Mouse (Mus musculus): ENCODE results near the gene Arpc2.

Gene Arpc2

DNA sequence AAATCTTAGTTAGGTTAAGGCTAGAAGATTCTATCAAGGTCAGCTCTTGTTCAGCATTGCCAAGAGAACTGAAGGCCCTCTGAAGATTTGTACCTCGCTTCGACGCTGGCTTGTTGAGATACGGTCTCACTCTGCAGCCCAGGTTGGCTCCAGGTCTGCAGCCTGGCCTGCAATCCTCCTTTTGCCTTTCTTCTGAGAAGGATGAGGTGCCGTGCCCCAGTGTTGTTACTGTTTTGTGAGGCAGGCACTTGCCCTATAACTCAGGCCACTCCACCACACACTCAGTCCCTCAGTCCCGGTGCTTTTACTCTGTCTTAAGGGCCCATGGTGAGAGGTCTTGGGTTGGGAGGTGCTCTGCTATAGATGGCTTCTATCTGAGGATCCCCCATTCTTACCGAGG lies 66.3 kb downstream of the Arpc2 start:
- DNase-seq (ENCODE audit: low spot score in 2 of 2) = no peak

DNA sequence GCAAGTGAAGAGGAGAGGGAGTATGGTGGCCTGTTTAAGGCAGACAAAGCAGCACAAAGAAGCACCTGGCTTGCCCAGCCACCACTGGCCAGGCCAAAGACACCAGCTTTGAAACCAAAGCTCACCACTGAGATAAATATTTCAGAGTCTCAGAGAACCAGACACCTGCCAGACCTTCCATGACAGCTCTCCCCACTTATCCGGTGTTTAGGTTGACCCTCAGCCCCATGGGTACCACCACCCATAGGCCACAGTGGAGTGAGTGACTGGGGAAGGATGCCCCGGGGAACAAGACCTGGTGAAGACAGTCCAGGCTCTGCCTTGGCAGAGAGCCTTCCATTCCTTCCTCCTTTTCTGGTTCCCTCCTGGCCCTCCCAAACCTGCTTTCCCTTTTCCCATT lies 67.0 kb downstream of the Arpc2 start:
- DNase-seq (ENCODE audit: low spot score in 2 of 2) = peak in 1 of 2 experiments; percentile 8

DNA sequence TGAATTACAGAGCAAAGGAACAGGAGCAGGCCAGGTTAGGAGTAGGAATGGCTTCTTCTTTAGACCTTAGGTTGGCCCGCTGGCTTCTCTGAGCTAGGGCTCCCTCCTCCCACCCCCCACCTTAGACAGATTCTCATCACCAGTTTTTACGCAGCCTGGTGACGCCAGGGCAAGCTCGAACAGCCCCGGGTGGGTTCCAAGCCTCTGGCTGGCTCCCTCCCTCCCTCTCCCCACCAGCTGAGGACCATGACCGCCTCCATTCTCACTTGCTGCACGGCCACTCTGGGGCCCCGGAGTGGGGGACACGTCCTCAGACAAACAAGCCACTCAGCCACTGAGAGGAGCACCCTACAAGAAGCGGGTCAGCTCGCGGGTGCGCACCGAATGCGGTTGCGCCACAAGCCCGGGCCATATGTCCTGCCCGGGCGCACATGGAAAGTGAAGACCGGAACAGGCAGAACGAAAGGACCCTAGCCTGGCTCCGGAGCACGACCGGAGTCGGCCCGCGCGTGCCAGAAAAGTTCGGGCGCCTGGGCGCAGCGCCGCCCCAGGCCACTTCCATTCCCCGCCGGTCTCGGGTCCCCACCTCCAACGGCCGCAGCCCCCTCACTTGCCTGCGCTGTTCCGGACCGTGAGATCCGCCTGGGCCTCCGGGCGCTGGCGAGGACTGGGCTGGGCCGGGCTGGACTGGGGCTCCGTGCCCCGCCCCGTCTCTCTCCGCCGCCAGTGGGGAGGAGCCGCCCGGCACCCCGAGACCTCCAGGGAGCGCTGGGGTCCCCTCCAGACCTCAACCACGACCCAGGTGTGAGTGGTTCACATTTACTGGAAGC lies 67.8 kb downstream of the Arpc2 start:
- DNase-seq (ENCODE audit: low spot score in 2 of 2) = peak; percentile 58 to 71

DNA sequence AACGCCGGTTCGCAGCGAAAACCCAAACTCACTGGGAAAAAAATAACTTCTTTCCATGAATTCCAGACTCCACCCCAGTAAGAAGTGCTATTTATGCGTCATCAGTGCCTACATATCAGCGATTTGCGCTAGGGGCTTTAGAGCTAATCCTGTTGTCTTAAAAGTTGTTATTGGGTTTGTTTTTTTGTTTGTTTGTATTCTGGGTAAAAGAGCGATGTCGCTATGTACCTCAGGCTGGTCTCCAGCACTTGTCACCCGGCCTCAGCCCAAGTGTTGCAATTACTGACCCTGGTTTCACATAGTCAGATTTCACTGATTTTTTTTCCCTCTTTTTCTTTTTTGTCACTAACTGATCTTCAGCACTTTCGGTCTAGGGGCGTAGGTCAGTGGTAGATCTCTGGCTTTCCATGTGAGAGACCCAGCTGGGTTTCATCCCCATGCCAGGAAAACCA lies 68.5 kb downstream of the Arpc2 start:
- no peak for DNase-seq (ENCODE audit: low spot score in 2 of 2)

DNA sequence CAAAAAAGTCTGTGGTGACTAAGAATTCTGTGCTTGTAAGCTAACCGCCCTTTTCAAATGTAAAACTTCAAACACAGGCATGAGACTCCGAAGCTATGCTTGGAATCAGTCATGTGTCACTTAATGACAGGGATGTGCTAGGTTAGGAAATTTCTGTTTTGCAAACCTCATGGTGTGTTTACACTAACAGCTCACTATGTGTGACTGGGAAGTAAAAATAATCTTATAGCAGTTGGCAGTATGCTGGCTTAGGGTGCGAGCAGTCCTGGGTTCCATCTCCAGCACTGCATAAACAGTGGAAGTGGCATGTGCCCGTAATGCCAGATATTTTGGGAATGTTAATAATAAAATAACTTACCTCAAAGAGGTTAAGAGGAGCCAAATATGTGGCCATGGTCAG lies 69.1 kb downstream of the Arpc2 start:
- DNase-seq (ENCODE audit: low spot score in 2 of 2) = no peak

DNA sequence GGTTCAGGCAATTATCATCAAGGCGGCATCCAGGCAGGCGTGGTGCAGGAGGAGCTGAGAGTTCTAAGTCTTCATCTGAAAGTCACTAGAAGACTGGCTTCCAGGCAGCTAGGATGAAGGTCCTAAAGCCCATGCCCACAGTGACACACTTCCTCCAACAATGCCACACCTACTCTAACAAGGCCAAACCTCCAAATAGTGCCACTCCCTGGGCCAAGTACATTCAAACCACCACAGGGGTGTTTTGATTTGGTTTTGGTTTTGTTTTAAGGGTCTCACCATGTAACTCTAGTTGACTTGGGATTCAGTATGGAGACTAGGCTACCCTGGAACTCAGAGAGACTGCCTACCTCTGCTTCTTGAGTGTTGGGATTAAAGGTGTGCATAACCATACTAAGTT lies 69.6 kb downstream of the Arpc2 start, which contains the start of gene Tmbim1:
TSS of gene Tmbim1 (minus strand) at position 101 of the 400 bp plus-strand sequence.
- DNase-seq (ENCODE audit: low spot score in 2 of 2) = no peak

DNA sequence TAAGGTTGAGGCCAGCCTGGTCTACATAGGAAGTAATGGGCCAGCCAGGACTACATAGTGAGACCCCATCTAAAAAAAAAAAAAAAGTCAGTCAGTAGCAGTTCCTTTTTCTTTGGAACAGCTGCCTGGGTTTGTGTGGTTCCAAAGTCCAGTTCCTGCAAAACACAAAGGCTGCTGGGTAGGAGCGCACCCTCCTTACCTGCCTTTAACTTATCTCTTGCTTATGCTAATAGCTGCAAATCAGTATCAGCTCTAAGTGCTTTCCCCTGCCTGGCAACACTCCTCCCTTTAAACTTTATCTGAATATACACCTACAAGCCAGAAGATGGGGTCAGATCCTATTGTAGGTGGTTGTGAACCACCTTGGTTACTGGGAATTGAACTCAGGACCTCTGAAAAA lies 71.3 kb downstream of the Arpc2 start:
- DNase-seq (ENCODE audit: low spot score in 2 of 2) = no peak

DNA sequence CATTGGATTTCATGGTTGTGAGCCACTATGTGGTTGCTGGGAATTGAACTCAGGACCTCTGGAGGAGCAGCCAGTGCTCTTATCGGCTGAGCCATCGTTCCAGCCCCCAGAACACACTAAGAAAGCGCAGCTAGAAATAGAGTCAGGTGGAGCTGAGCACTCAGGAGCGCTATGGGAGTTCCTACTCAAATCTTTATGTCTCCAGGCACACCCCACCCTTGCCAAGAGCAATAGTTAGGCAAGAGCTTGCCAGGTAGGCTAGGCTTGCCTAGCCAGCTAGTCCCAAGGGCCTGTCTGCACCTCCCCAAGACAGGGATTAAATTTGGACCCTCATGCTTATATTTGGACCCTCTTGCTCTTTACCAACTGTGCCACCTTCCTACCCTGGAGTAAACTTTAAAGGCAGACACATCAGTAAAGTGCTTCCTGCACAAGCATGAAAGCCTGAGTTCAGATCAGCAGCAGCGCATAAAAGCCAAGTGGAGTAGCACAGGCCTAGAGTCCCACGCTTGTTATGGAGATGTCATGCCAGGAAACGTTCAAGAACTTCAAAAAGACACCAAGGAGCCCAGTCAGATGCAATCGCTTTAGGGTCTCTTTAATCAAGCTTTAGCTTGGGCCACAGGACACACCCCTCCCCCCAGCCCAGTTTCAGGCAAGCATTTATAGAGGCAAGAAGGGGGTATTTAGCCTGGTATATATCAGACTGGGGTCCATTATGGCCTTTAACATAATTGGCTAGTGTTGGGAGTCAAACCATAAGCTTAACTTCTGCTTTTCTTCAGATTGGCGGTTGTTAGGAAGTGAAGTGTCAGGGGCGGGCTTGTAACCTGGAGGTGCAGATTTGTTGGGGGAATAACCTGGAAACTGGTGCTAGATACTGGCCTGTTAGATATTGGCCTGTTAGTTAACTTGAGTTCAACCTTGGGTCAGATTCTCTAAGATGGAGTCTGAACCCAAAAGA lies 72.4 kb downstream of the Arpc2 start:
- no peak for DNase-seq (ENCODE audit: low spot score in 2 of 2)

DNA sequence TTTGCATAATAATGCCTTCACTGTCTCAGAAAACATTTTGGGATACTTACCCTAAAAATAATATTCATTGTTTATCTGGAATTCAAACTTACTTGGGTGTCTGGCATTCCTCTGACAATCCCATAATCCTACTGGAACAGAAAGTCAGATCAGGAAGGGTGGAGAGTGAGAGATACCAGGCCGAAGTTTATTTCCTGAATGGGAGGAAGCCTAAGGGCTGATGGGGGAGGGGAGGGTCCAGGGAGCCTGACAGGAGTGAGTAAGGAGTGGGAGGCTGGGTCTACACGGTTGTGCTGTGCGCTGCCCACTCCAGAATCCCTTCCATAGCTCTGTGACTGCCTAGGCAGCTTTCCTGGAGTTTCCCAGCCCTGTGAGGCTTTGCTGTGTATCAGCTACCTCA lies 73.9 kb downstream of the Arpc2 start:
- DNase-seq (ENCODE audit: low spot score in 2 of 2) = no peak

DNA sequence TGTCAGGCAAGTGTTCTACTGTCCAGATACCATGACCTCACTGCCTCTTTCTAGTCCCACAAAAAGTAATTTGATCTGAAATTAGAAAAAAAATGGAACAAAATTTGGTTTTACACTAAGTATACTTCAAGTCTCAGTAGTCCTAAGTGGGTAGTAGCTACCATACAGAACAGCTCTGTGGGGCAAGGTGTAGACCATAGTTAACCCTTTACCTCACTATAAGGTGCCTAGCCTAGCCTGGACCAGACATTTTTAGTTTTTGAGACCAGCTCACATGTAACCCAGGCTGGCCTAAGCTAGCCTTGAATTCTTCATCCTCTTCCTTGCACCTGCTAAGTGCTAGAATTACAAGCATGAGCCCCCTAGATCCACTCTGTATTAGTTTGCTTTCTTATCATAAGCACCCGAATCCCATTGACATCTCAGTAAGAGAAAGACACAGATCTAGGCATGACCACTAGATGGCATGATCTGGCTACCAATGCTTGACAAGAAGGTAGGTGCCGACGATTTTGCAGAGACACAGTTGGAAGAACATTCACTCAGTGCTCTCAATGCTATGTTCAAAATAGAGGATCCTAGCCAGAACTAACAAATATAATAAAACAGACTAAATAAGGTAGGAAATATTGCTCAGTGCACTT lies 77.3 kb downstream of the Arpc2 start:
- DNase-seq (ENCODE audit: low spot score in 2 of 2) = peak in 1 of 2 experiments; percentile 57

DNA sequence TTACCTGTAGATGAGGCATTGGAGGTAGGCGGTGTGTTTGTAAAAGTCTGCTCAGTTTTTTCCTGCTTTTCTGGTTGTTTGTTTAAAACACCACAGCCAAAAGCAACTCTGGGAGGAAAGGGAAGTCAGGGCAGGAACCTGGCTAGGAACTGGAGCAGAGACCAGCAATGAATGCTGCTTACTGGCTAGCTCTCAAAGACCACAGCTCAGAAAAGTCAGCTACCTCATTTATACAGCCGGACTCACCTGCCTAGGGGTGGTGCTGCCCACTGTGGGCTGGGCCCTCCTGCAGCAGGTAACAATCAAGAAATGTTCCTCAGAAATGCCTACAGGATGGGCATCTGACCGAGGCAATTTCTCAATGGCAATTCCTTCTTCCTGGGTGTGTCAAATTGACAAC lies 78.9 kb downstream of the Arpc2 start:
- no peak for DNase-seq (ENCODE audit: low spot score in 2 of 2)

DNA sequence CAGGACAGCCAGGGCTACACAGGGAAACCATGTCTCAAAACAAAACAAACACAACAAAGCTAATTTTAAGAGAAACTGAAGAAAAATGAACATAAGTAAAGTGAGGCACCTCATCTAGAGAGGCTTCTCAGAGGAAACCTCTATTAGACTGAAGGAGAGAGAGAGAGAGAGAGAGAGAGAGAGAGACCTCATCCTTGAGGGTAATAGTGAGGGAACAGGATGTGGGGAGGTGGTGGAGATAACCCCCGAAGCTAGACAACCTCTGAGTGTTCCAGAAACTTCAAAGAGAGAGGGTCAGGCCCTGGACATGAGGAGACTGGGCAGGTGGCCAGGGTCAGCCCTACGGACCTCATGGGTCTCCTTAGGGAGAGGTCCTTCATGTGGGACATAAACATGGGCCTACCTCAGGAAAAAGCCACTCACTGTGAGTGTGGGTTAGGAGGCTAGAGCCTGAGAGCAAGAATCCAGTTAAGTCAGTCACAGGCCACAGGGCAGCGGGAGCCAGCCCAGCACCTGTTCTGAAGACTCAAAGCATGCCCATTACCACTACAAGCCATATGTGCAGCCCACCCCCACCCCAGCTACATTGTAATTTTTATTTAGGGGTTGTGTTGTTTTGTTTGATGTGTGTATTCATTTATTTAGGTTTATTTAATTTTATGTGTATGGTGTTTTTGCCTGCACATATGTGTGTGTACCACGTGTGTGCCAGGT lies 80.4 kb downstream of the Arpc2 start:
- DNase-seq (ENCODE audit: low spot score in 2 of 2) = no peak

All from spleen, postnatal 10 days (tissue).